Mouse (Mus musculus): Measurements from ENCODE around the gene Col16a1.

Gene Col16a1

DNA sequence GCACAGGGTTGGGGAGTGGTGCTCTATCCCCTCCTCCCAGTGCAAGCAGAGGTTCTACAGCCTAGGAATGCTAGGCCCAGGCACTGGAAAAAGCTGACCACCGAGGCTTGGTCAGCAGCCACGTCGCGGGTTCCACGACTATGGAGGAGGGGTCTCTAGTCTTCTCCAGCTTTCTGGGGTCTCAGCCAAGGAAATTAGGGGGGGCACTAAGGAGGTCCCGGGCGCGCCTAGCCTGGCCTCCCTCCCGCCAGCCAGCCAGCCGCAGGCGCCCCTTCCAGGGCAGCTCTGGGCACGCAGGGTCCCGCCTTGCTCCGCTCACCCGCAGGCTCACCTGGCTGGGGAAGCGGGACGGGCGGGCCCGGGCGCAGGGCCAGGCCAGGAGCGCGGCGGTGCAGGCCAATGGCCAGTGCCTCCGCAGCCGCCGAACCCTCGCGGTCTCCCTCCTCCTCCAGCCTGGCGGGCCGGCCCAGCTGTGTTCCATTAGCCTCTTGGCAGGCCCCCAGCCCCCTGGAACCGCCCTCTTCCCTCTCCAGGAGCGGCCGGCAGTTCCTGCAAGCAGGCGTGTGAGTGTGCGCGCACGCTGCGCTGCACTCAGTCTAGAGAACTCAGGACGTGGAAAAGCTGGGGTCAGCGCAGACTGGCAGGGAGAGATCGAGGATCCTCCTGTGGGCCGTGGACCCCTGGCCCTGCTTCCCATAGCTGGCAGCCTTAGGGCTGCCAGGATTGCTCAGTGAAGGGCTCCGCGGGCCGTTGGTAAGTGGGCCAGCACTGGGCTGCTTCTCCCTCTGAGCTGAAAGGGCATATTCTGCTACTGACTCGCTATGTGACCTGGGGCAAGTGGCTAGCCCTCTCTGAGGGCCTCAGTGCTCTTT lies at the start of gene Col16a1:
Col16a1 (plus strand) TSS at position 510 of the 872 bp plus-strand sequence.
- peak; percentile 78 for DNase-seq

DNA sequence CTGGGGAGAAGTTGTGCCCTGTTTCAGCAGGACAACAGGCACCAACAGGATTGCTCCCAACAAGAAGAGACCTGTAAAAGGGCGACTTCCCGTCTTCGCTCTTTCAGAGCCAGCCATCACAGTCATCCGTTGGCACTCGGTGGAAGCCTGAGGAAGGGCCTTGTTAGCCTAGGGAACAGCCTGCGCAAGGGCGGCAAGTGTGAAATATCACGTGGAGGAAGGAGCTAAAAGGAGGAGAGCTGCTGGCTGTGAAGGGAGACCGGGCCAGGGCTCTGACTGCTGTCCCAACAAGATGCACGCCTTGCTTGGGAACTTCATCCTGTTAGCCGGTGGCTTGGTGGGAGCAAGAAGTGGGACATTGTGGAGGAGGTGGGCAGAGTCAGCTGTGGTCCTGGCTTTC lies 49.5 kb upstream of the Col16a1 start:
- no peak for DNase-seq

DNA sequence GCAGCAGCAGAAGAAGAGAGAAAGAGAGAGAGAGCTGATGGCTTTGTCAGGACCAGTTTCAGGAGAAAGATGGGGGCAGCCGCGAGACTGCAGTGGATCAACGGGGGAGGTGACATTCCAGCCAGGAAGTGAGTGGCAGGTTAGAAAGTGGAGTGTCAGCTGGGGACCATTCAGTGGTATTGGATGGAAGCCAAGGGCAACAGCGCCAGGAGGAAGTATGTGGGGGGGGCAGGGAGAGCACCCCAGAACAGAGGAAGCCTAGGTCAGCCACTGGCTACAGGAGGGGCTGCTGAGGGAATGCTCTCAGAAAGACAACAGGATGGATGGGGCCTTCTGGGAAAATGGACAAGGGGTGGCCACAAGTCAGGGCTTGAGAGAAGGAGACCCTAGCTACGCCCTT lies 45.9 kb upstream of the Col16a1 start:
- DNase-seq = no peak

DNA sequence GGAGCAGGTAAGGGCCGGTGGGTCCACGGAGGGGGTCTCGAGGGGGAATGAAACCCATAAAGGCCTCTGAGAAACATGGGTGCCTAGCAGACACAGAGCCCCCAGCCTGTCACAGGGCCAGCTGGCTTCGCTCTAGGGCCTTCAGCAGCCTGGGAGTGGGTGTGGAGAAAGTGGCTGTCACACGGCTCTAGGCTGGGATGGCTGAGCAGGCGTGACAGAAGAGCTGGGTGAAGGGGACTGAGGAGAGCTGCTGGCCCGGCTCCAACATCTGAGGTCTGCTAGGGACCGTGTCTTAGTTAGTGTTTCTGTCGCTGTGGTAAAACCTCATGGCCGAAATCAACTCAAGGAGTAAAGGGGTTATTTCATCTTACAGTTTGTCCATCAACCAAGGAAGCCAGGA lies 45.5 kb upstream of the Col16a1 start:
- peak; percentile 79 for DNase-seq

DNA sequence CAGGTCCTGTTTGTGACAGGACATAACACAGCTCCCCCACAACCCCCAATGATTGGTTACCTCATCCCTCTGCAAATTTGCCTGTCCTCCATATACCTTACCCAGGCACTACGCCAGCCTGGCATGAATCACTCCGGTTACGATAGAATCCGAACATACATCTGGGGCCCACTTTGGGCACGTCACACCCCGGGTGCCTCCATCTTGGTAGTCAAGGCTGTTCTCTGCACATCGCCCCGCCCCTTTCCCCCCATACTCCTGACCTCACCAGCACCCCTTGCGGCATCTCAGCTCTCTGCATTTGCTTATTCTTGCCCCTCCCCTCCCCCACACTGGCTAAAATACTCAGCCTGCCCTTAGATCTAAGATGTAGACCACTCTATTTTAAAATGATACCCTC lies 42.0 kb upstream of the Col16a1 start:
- DNase-seq = no peak

DNA sequence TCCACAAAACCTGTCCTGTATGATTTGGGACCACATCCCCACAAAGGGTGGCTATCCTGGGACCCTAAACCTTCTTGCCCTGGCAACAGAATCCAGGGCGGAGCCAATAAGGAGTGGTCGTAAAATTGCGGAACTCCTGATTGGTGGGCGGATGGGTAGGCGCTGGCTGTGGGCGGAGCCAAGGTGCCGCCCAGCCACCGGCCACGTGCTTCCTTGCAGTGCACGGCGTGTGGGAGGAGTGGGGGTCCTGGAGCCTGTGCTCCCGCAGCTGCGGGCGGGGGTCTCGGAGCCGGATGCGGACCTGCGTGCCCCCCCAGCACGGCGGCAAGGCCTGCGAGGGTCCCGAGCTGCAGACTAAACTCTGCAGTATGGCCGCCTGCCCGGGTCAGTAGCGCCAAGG lies 41.1 kb upstream of the Col16a1 start:
- no peak for DNase-seq

DNA sequence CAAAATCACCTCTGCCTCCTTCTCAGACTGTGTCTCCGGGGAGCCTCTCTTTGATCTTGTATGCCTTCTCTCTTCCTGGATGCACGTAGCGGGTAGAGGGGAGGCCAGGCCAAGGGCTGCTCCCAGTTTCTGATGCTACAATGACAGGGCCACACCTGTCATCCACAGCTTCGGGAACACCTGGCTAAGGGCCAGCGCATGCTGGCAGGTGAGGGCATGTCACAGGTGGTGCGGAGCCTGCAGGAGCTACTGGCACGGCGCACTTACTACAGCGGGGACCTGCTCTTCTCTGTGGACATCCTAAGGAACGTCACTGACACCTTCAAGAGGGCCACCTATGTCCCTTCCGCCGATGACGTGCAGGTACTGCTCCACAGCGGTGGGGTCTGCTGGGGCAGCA lies 38.6 kb upstream of the Col16a1 start:
- no peak for DNase-seq

DNA sequence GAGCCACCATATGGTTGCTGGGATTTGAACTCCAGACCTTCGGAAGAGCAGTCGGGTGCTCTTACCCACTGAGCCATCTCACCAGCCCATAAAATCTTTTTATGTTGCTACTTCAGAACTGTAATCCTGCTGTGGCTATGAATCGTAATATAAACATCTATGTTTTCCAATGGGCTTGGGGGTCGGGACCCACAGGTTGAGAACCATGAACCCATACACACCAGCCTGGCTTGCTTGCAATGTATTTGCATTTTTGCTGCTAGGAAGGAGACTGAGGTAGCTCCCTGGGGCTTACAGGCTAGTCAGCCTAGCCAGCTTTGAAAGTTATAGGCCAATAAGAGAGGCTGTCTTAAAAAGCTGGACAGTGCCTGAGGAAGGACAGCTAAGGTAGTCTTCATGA lies 36.9 kb upstream of the Col16a1 start:
- no peak for DNase-seq

DNA sequence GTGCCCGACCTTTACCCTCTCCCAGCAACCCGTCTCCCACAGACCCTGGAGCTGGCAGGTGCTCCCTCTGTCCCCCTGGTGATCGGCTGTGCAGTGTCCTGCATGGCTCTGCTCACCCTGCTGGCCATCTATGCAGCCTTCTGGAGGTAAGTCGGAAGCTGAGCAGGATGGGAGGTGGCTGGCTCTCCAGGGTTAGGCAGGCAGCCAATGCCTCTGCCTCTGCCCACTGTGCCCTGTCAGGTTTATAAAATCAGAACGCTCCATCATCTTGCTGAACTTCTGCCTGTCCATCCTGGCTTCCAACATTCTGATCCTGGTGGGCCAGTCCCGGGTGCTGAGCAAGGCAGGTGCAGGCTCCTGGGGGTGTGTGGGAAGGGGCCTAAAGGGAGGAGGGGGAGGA lies 35.4 kb upstream of the Col16a1 start:
- no peak for DNase-seq

DNA sequence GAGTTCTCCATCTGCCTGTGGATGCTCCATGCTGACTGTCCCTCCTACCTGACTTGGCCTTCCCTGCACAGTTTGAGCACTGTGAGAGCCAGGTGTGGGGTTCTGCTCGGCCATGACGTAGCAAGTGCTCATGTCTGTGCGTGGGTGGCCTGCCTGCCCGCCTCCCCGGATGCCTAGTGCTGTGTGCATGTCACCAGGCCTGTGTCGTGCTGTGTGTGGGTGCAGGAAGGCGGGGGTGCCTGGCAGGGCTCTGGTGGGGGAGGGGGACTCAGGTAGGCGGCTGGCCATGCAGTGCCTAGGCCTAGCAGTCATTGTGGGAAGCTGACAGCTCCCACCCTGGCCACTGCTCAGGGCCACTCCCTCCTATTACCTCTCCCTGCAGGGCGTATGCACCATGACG lies 34.5 kb upstream of the Col16a1 start:
- DNase-seq = peak; percentile 67

DNA sequence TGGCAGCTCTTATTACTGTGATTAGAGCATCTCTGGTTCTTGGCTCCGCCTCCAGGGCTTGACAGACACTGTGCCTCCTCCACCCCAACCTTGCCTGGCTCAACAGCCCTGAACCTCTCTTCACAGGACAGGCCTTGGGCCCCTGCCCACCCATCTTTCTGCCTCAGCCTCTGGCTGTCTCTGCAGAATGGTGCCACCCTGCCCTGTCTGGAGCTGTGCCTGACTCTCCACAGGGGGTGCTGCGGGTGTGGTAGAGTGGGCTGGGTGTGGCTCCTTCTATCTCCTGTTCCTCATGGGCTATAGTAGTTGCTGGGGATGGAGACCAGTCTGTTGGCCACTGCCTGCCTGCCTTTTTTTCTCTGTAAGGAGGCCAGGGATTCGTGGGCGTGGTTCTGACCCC lies 31.6 kb upstream of the Col16a1 start:
- DNase-seq = no peak

DNA sequence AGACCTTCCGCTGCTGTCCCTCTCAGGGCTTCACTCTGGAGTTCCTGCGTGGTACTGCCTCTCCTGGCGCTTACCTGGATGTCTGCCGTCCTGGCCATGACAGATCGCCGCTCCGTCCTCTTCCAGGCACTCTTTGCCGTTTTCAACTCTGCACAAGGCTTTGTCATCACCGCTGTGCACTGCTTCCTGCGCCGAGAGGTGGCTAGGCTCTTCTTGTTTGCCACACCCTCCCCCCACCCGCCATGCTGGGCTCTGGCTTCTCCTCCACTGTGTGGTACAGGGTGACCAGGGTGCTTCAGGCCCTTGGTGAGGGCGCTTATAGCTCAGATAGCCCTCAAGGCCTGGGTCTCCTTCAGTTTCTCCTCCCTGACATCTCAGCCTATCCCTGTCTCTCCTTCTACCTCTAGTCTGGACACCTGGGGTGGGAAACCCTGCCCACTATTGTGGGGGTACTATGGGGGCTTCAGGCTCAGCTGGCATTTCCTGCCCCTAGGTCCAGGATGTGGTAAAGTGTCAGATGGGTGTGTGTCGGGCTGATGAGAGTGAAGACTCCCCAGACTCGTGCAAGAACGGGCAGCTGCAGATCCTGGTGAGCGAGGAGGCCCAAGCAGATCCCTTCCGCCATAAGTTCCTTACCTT lies 30.5 kb upstream of the Col16a1 start:
- no peak for DNase-seq

DNA sequence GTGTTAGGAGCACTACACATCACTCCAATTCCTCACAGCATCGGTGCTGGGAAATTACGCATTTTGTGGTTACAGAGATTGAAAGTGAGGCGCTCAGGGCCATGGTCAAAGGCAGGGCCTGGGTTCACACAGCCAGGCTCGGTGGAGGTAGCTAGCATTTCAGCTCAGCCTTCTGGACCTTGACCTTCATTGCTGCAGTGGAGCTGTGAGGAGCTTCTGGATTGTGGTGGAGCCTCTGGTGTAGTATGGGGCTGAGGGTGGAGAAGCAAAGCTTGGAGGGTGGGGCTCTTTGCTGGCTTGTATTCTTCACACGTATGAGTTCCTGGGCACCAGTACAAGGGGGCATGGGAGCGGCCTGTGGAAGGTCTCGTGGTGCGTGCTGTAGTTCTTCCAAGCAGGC lies 24.7 kb upstream of the Col16a1 start:
- DNase-seq = no peak

DNA sequence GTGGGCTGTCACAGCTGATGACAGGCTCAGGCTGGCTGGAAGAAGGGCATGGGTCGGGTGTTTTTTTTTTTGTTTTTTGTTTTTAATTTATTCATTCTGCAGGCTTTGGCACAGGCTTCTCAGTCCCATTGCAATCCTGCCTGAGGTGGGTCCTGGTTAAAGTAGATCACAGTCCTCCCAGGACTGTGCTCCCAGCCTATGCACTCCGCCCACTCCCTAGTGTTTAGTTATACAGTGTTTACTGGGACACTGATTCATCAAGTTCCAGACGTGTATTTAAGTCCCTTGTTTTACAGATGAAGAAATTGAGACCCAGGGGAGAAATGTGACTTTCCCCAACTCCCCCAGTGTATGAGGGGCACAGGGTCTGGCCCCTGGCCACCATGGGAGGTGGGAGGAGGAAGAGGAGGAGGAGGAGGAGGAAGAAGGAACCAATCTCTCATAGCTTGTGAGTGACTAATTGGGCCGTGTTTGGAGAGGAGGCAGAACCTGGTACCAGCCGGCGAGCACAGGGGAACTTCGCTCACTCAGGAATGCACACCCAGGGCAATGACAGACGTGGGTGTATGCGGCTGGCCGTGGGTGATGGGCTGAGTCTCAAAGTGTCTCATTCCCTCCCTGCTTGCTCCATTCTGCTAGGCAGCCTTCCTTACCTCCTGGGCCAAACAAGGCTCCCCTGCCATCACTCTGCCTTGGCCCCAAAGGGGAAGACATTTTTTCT lies 24.0 kb upstream of the Col16a1 start:
- DNase-seq = no peak

DNA sequence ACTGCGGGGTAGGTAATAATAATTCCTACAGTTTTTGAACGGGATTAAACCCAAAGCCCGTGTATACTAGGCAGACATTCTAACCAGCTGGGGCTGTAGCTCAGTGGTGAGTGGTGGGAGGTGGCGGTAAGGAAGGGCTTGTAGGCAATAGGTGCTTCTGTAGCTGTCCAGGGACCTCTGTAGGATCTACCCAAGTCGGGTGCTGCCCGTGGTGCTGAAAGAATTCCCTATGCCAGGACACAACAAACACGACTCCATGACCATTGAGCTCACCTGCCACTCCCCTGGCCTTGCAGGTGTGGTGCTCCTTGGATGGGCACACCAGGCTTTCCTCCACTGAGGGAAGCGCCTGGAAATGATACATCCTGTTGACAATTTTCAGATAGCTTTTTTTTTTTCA lies 22.1 kb upstream of the Col16a1 start:
- no peak for DNase-seq

DNA sequence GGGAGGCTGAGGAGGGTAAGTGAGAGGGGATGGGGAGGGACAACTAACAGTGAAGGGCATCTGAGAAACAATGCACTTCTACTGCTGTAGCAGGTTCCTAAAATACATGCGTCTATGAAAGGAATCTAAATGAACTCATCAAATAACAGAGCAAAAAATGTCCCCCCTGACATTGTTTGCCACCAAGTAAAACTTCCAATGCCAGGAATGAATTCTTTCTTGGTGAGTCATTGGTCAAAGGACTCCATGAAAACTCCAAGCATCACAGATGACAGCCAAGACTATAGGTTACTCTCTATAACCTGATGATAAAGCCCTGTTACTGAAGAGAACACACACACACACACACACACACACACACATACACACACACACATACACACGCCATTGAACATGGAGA lies 16.5 kb upstream of the Col16a1 start:
- DNase-seq = no peak

DNA sequence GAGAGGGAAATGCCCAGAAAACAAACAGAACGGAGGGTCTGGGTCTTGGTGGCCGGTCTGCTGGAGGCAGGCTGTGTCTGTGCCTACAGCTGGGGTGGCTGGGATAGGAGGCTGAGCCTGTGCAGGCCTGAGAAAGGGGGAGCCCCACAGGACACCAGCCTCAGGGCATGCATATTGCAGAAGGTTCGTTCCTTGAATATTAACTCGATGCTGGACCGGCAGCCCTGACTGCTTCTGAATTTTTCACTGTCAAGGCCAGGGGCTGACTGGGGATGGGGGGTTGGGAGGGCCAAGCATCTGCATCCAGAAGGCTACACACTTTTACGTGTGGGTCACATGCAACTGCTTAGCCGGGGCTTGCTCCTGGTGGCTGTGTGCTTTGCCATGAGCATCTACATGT lies 14.1 kb upstream of the Col16a1 start:
- no peak for DNase-seq

DNA sequence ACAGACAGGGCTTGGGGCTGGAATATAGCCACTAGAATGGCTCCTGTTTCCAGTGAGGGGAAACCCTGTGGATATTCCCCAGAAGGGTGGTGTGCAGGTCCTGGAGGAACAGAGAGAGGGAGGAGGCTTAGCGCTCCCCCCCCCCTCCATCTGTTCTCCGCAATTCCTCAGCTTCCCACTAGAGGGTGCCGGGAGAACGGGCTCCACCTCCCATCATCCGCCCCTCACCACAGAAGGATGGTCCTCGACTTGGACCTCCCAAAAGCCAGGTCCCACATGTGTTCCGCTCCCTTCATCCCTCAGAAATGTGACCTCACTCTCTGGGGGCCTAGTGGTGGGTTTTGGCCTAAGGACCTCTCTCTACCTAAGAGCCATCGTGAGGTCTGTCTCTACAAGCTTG lies 11.5 kb upstream of the Col16a1 start:
- no peak for DNase-seq

DNA sequence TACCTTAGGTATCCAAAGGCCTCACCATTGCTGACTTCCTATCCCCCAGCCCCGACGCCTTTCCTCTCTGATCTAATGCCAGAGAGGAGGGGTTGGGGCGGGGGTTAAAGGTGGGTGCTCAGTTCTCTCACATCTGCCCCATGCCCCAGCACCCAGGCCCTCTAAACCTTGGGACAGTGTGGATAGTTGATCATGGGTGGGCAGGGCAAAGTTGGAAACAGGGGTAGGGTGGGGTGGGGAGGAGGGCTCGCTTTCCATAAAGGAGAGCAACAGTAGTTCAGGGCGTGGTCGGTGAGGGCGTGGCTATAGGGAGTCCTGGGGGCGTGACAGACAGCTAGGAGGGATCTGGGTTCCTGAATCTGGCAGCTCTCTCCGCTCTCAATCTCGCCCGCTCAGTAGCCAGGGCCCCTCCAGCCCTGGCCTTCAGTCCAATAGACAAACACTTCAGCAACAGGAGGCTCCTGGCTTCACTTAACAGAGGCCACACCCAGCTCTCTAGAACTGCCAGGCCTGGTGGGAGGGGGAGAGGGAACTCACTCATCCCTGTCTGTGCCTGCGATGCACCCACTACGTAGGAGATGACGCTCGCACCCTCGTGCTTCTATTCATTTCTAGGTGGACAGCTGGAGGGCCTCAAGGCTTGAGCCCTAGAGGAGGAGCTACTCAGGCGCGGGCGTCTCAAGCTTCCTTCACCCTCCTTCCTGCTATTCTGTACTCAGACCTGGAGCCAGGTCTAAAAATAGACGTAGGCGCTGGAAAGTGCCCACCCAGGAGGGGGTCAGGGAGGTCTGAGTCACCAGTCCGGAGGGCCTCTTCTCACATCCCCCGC lies 10.9 kb upstream of the Col16a1 start:
- peak; percentile 66 for DNase-seq

DNA sequence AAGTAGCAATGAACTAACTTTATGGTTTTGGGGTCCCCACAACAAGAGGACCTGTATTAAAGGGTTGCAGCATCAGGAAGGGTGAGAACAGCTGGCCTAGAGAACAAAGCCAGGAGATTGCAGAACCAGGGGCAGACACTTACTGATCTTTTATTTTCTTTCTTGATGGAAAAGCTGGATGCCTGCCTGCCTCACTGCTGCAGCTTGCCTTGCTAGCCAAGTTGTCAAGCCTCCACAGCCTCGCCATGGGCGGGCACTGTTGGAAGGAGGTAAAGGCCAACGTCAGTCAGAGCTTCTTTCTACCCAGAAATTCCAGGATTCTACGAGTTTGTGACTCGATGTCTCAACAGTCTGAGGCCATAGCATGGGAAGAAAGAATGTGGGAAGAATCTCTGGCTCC lies 8.3 kb upstream of the Col16a1 start:
- DNase-seq = no peak

DNA sequence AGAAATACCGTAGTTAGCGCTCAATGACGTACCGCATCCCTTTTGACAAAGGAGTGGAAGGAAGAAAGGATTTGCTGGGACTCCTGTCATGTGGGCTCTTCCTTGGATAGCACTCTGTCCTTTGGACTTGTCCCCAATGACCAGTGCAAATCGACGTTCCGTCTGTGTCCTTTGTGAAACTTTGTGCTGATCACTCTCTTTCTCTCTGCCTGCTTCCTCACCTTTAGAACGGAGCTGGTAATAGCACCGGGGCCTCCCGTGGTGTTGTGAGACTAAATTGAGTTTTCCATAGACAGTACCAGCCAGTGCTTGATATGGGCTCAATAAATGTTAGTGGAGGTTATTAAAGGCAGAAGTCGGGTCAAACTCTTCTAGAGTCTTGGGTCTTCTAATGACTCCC lies 6.6 kb upstream of the Col16a1 start:
- no peak for DNase-seq

DNA sequence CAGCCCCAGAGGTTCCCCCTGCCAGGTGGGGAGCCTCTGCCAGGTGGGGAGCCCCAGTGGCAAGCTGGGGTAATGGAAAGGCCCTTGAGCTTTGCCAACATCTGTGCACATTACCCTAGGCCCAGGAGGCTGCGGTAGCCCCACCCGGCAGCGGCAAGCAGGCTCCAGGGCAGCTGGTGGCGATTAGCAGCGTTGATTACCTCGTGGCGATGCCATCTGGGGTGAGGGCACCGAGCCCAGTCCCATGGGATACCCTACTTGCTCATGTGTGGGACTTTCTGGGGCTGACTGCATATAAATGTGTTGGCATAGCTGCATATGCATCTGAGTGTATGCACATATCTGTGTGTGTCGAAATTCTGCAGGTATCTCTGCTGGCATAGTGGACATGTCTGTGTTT lies 3.4 kb upstream of the Col16a1 start:
- DNase-seq = no peak

DNA sequence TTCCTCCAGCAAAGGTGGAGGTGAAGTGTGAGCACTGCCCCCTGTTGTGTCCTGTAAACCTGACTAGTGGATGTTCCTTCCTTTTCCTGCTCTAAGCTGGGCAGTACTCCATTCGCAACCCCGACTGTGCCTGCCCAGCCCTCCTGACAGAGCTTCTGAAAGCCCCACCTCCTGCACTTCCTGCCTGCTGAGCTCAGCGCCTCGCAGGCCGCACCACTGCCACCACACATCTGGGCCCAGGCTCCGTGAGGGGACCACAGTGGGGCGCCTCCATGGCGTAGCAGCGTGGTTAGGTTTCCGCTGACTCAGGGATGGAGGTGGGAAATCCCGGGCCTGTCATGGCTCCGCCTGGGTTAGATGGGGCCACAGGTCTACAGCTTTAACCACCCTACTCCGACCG lies 2.0 kb upstream of the Col16a1 start:
- no peak for DNase-seq
